Mouse (Mus musculus): ENCODE measurements around the gene Lrp2.

- TF ChIP-seq EP300 (IDR thresholded peaks at IDR 0.05; ENCODE audit: insufficient read depth, low read depth, low read length) (no peak), CTCF (IDR thresholded peaks at IDR 0.05; ENCODE audit: low read depth, low read length) (no peak)
Measured at GRCm38 (mm10) chr2:69441656-69442055, 144.2 kb downstream of the Lrp2 start.

Data from ES-Bruce4 (cell line).